Mouse (Mus musculus) lung, postnatal 0 days (tissue): ENCODE measurements around the gene Trim47.

Experiments
- CTCF ChIP-seq: IDR thresholded peaks from 2 replicates; pipeline ENCODE4 v1.5.1; 2016; ENCODE audit warnings: antibody characterized with exemption, mild to moderate bottlenecking
- EP300 ChIP-seq: IDR thresholded peaks from 2 replicates; pipeline ENCODE4 v1.6.1; 2016; ENCODE audit warnings: antibody characterized with exemption, mild to moderate bottlenecking, control low read depth

DNA sequence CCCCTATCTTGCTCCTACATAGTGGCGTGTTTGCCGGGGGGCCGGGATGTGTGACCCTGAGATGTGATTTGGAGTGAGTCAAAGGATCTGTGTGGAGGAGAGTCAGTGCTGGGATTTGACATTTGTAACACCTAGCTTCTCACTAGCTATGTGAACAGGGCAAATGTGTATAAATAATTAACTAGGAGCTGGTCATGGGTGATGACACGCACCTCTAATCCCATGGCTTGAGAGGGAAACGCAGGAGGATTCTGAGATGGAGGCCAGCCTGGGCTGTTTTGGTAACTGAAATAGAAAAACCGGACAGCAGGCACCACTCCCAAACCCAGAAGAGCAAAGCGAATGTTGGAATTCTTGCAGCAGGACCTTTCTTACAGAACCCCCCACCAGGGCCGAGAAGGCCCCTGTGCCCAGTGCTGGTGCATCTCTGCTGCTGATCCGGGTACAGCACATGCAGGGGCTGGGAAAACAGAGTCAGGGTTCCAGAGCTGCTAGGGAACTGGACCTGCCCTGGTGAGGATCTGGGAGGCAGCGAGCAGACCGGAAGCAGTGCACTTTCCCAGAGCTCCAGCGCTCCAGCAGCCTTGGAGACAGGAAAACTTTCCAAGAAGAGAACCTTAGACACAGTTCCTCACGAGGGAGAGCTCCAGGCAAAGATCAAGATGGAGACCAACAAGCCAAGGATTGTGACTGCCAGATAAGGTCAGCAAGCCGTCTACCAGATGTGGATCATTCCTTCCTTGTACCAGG is 28.1 kb downstream of the Trim47 start:
- no peak for TF ChIP-seq CTCF
- TF ChIP-seq EP300 = no peak
